Mouse (Mus musculus): ENCODE results near the gene Adk. TPM values are rescaled to one million over a fixed set of nuclear protein-coding genes. Genes with fewer than 3 reads are reported as not detected.

The Adk gene
- total and polyA plus RNA-seq, 3 experiments = 47.9 to 129 (median 59.0) TPM

GRCm38 (mm10) chr14:21480191-21480590, 427.8 kb downstream of the Adk start:
- Histone ChIP-seq H3K9ac (ENCODE audit: insufficient read depth, low read depth) (no peak overlapping the region), H3K4me1 (ENCODE audit: control insufficient read depth in 1 of 2, insufficient read depth in 2 of 2) (peaks cover 4 to 10% of the 10 kb centered on the region in 2 experiments), H3K9me3 (replicated peaks; ENCODE audit: low read length) (peaks cover 3% of the 10 kb centered on the region), H3K4me3 (replicated peaks in 1 of 3; ENCODE audit: low read depth in 2 of 3, low read length in 2 of 3, poor library complexity in 1 of 3) (no peak overlapping the region), H3K36me3 (replicated peaks in 1 of 2; ENCODE audit: control insufficient read depth in 1 of 2, insufficient read depth in 1 of 2, low read length in 1 of 2) (no peaks in the 10 kb centered on the region), H3K79me2 (replicated peaks; ENCODE audit: control insufficient read depth, extremely low read depth, insufficient read depth, poor library complexity, severe bottlenecking) (peaks cover 9% of the 10 kb centered on the region), H3K27ac (ENCODE audit: insufficient read depth, low read depth) (no peak overlapping the region), H3K4me2 (ENCODE audit: insufficient read depth, low read depth, poor library complexity, severe bottlenecking) (no peak overlapping the region), H3K27me3 (replicated peaks) (no peaks in the 10 kb centered on the region)
- no peak for TF ChIP-seq POLR2AphosphoS2 (IDR thresholded peaks at IDR 0.05; ENCODE audit: low read depth, low read length)
- no peak for TF ChIP-seq RAD21 (IDR thresholded peaks at IDR 0.05; ENCODE audit: low read depth, low read length)
- no peak for TF ChIP-seq ETS1 (conservative IDR thresholded peaks at IDR 0.05; ENCODE audit: low read depth, low read length)
- TF ChIP-seq CTCF (conservative IDR thresholded peaks at IDR 0.05 in 1 of 2, IDR thresholded peaks at IDR 0.05 in 1 of 2; ENCODE audit: low read depth in 2 of 2, low read length in 2 of 2) = no peak
- TF ChIP-seq MAX (IDR thresholded peaks at IDR 0.05; ENCODE audit: low read length) = no peak
- no peak for TF ChIP-seq E2F4 (IDR thresholded peaks at IDR 0.05; ENCODE audit: insufficient replicate concordance, low read depth, low read length)
- no peak for TF ChIP-seq CHD1 (IDR thresholded peaks at IDR 0.05; ENCODE audit: low read depth, low read length)
- no peak for TF ChIP-seq USF2 (conservative IDR thresholded peaks at IDR 0.05; ENCODE audit: low read depth, low read length)
- TF ChIP-seq ZKSCAN1 (IDR thresholded peaks at IDR 0.05; ENCODE audit: borderline replicate concordance, low read depth, low read length) = no peak
- TF ChIP-seq MEF2A (IDR thresholded peaks at IDR 0.05; ENCODE audit: borderline replicate concordance, low read depth, low read length) = no peak
- no peak for TF ChIP-seq USF1 (IDR thresholded peaks at IDR 0.05; ENCODE audit: low read depth, low read length)
- no peak for TF ChIP-seq ZMIZ1 (IDR thresholded peaks at IDR 0.05; ENCODE audit: low read depth, low read length)
- TF ChIP-seq EP300 (IDR thresholded peaks at IDR 0.05; ENCODE audit: low read length) = no peak
- TF ChIP-seq PAX5 (IDR thresholded peaks at IDR 0.05; ENCODE audit: low read length) = no peak
- in situ Hi-C loops (cut with MboI; ENCODE audit: low pct_ligation_motif_present, low pct_unique_long_range_greater_than_20kb, low sequenced_read_pairs) (loop anchor here (25.0 kb wide), 1 partner anchor 257 kb away; no protein-coding TSS in a partner anchor), dilution Hi-C loops (cut with MboI; ENCODE audit: extremely low pct_ligation_motif_present, extremely low pct_unique_long_range_greater_than_20kb, low sequenced_read_pairs) (no loop called here)
- DNase-seq (ENCODE audit: extremely low read depth) = no peak

GRCm38 (mm10) chr14:21481231-21481630, 428.9 kb downstream of the Adk start, which contains the start of gene Kat6b:
Gene Kat6b (plus strand): TSS chr14:21481434.
- Histone ChIP-seq H3K27me3 (replicated peaks) (no peaks in the 10 kb centered on the region), H3K4me1 (ENCODE audit: control insufficient read depth in 1 of 2, insufficient read depth in 2 of 2) (peaks cover 4 to 10% of the 10 kb centered on the region in 2 experiments), H3K27ac (ENCODE audit: insufficient read depth, low read depth) (no peak within 1 kb of the TSS), H3K4me3 (replicated peaks in 1 of 3; ENCODE audit: low read depth in 2 of 3, low read length in 2 of 3, poor library complexity in 1 of 3) (peak within 1 kb of the TSS; percentile 41 to 65 (median 58)), H3K4me2 (ENCODE audit: insufficient read depth, low read depth, poor library complexity, severe bottlenecking) (peak within 1 kb of the TSS; percentile 61), H3K9me3 (replicated peaks; ENCODE audit: low read length) (peaks cover 3% of the 10 kb centered on the region), H3K79me2 (replicated peaks; ENCODE audit: control insufficient read depth, extremely low read depth, insufficient read depth, poor library complexity, severe bottlenecking) (peaks cover 14% of the 10 kb centered on the region), H3K36me3 (replicated peaks in 1 of 2; ENCODE audit: control insufficient read depth in 1 of 2, insufficient read depth in 1 of 2, low read length in 1 of 2) (no peaks in the 10 kb centered on the region), H3K9ac (ENCODE audit: insufficient read depth, low read depth) (peak within 1 kb of the TSS; percentile 66)
- in situ Hi-C loops (cut with MboI; ENCODE audit: low pct_ligation_motif_present, low pct_unique_long_range_greater_than_20kb, low sequenced_read_pairs) = loop anchor here (25.0 kb wide), 1 partner anchor 256 kb away; no protein-coding TSS in a partner anchor
- dilution Hi-C loops (cut with MboI; ENCODE audit: extremely low pct_ligation_motif_present, extremely low pct_unique_long_range_greater_than_20kb, low sequenced_read_pairs) = no loop called here
- peak; percentile 49 for DNase-seq (ENCODE audit: extremely low read depth)
- peak; percentile 61 for TF ChIP-seq ELF1 (IDR thresholded peaks at IDR 0.05; ENCODE audit: low read depth, low read length)
- TF ChIP-seq ZC3H11A (IDR thresholded peaks at IDR 0.05; ENCODE audit: low read depth, low read length) = no peak
- TF ChIP-seq EP300 (IDR thresholded peaks at IDR 0.05; ENCODE audit: low read length) = no peak
- peak; percentile 37; the same call in 1 of the 2 replicates for TF ChIP-seq POLR2AphosphoS2 (IDR thresholded peaks at IDR 0.05; ENCODE audit: low read depth, low read length)
- 0 out of 2 replicates have a peak, but pooled peaks have one; percentile 48 for TF ChIP-seq ZMIZ1 (IDR thresholded peaks at IDR 0.05; ENCODE audit: low read depth, low read length)
- TF ChIP-seq MAX (IDR thresholded peaks at IDR 0.05; ENCODE audit: low read length) = no peak
- peak; percentile 95 for TF ChIP-seq POLR2A (IDR thresholded peaks at IDR 0.05; ENCODE audit: low read depth, low read length)
- TF ChIP-seq USF2 (conservative IDR thresholded peaks at IDR 0.05; ENCODE audit: low read depth, low read length) = no peak
- TF ChIP-seq TBP (conservative IDR thresholded peaks at IDR 0.05; ENCODE audit: low read depth, low read length) = peak; percentile 98
- no peak for TF ChIP-seq E2F4 (IDR thresholded peaks at IDR 0.05; ENCODE audit: insufficient replicate concordance, low read depth, low read length)
- no peak for TF ChIP-seq JUND (conservative IDR thresholded peaks at IDR 0.05; ENCODE audit: low read depth, low read length)
- no peak for TF ChIP-seq GABPA (IDR thresholded peaks at IDR 0.05; ENCODE audit: insufficient replicate concordance, low read depth, low read length)
- TF ChIP-seq MAZ (IDR thresholded peaks at IDR 0.05; ENCODE audit: low read depth, low read length) = no peak
- peak; percentile 37; the same call in 1 of the 2 replicates for TF ChIP-seq KAT2A (IDR thresholded peaks at IDR 0.05; ENCODE audit: insufficient replicate concordance, low read length)
- TF ChIP-seq PAX5 (IDR thresholded peaks at IDR 0.05; ENCODE audit: low read length) = no peak
- TF ChIP-seq RCOR1 (conservative IDR thresholded peaks at IDR 0.05; ENCODE audit: low read depth, low read length) = no peak
- peak; percentile 98 for TF ChIP-seq TCF12 (IDR thresholded peaks at IDR 0.05; ENCODE audit: low read depth, low read length)
- TF ChIP-seq ZNF384 (IDR thresholded peaks at IDR 0.05; ENCODE audit: low read depth, low read length) = no peak
- no peak for TF ChIP-seq ZKSCAN1 (IDR thresholded peaks at IDR 0.05; ENCODE audit: borderline replicate concordance, low read depth, low read length)
- no peak for TF ChIP-seq CHD1 (IDR thresholded peaks at IDR 0.05; ENCODE audit: low read depth, low read length)
- peak; percentile 60; the same call in 1 of the 2 replicates for TF ChIP-seq HCFC1 (IDR thresholded peaks at IDR 0.05; ENCODE audit: low read depth, low read length)
- TF ChIP-seq BHLHE40 (IDR thresholded peaks at IDR 0.05; ENCODE audit: low read depth, low read length) = no peak
- TF ChIP-seq ETS1 (conservative IDR thresholded peaks at IDR 0.05; ENCODE audit: low read depth, low read length) = no peak
- no peak; the same call in 1 of the 2 replicates for TF ChIP-seq MXI1 (IDR thresholded peaks at IDR 0.05; ENCODE audit: low read depth, low read length)
- no peak for TF ChIP-seq USF1 (IDR thresholded peaks at IDR 0.05; ENCODE audit: low read depth, low read length)
- TF ChIP-seq NRF1 (IDR thresholded peaks at IDR 0.05; ENCODE audit: low read depth, low read length) = no peak
- TF ChIP-seq IRF4 (IDR thresholded peaks at IDR 0.05; ENCODE audit: low read depth, low read length) = peak; percentile 24; the same call in 1 of the 2 replicates

Measured in CH12.LX (cell line).